ENCODE assay signal across 24 mouse cellular contexts in genomic region chr16:90524393-90524792, GRCm38 (mm10).
DNase-seq lines count a peak whose midpoint lies in the region; ATAC-seq lines count a peak whose summit lies in the region.
"Had no signal": no experiment of that assay in that cellular context is flagged by ENCODE, and none has a peak within 500 bp of the region (broad histone marks: within the 10 kb centered on the region; RNA-seq: fewer than 3 reads in every experiment).

No protein-coding gene starts in this region.

- no peak for DNase-seq in forebrain, embryonic 10.5 days (ENCODE audit: extremely low spot score, low spot score)
- no peak for DNase-seq in midbrain, embryonic 10.5 days (ENCODE audit: low spot score)
- DNase-seq in midbrain, embryonic 14.5 days: no peak
- DNase-seq in R1 (ENCODE audit: low read depth, low spot score): peak; percentile 51
- no peak for DNase-seq in adrenal gland, postnatal 14 days
- no peak for DNase-seq in left cerebral cortex, adult 18-20 months (ENCODE audit: low spot score in 2 of 2)
- DNase-seq: adrenal gland, adult 8-10 months; B cell, adult 2 months; cerebellum, adult 11 months; cerebellum, adult 8-10 months; cerebellum, postnatal 14 days; embryo, embryonic 11 days; gastrocnemius, postnatal 10 days; heart, adult 18-20 months; heart, postnatal 4 days had no signal

- peaks cover 36% of the 10 kb centered on the region for H3K4me1 ChIP-seq in forebrain, embryonic 10.5 days
- peaks cover 19% of the 10 kb centered on the region for H3K4me1 ChIP-seq in forebrain, embryonic 13.5 days
- H3K4me1 ChIP-seq in midbrain, embryonic 10.5 days: peaks cover 39% of the 10 kb centered on the region
- peaks cover 16% of the 10 kb centered on the region for H3K4me1 ChIP-seq in midbrain, embryonic 14.5 days (ENCODE audit: control insufficient read depth, insufficient read depth, low read length)
- H3K4me1 ChIP-seq in limb, embryonic 12.5 days (replicated peaks): peaks cover 47% of the 10 kb centered on the region

- H3K27me3 ChIP-seq in forebrain, embryonic 10.5 days (ENCODE audit: poor library complexity, severe bottlenecking): peaks cover 14% of the 10 kb centered on the region; the same call in 1 of the 2 replicates
- H3K27me3 ChIP-seq in forebrain, embryonic 13.5 days: no peaks in the 10 kb centered on the region
- no peaks in the 10 kb centered on the region for H3K27me3 ChIP-seq in midbrain, embryonic 10.5 days (ENCODE audit: low read depth, poor library complexity, severe bottlenecking)
- H3K27me3 ChIP-seq in midbrain, embryonic 14.5 days (ENCODE audit: control insufficient read depth, insufficient read depth, low read length): no peaks in the 10 kb centered on the region
- H3K27me3 ChIP-seq in limb, embryonic 12.5 days: 0 out of 2 replicates have a peak, but pooled peaks cover 3% of the 10 kb centered on the region
- H3K27me3 ChIP-seq: embryonic facial prominence, embryonic 15.5 days; Patski had no signal

- 98% methylated on average over 18 of the region's 18 CpGs for WGBS in forebrain, embryonic 10.5 days
- WGBS in forebrain, embryonic 13.5 days: 96% methylated on average over 18 of the region's 18 CpGs
- WGBS in midbrain, embryonic 10.5 days: 97% methylated on average over 18 of the region's 18 CpGs
- 98% methylated on average over 18 of the region's 18 CpGs for WGBS in midbrain, embryonic 14.5 days
- 96% methylated on average over 18 of the region's 18 CpGs for WGBS in limb, embryonic 12.5 days

- H3K9ac ChIP-seq in forebrain, embryonic 13.5 days: no peak overlapping the region
- no peak overlapping the region for H3K9ac ChIP-seq in midbrain, embryonic 14.5 days (replicated peaks; ENCODE audit: low read length)
- H3K9ac ChIP-seq in limb, embryonic 12.5 days (replicated peaks): no peak overlapping the region
- H3K9ac ChIP-seq: embryonic facial prominence, embryonic 15.5 days; heart, embryonic 12.5 days; hindbrain, embryonic 14.5 days had no signal

- no peak overlapping the region for H3K4me3 ChIP-seq in forebrain, embryonic 10.5 days
- no peak overlapping the region for H3K4me3 ChIP-seq in forebrain, embryonic 13.5 days
- no peak overlapping the region for H3K4me3 ChIP-seq in midbrain, embryonic 10.5 days
- H3K4me3 ChIP-seq in midbrain, embryonic 14.5 days (replicated peaks; ENCODE audit: low read depth, low read length): no peak overlapping the region
- H3K4me3 ChIP-seq in limb, embryonic 12.5 days (replicated peaks): no peak overlapping the region
- H3K4me3 ChIP-seq: embryonic facial prominence, embryonic 15.5 days; erythroblast, embryonic 14.5 days; heart, embryonic 12.5 days had no signal

- H3K4me2 ChIP-seq in forebrain, embryonic 13.5 days: no peak overlapping the region
- H3K4me2 ChIP-seq in midbrain, embryonic 14.5 days (ENCODE audit: low read length): no peak overlapping the region
- no peak overlapping the region for H3K4me2 ChIP-seq in limb, embryonic 12.5 days
- H3K4me2 ChIP-seq: embryonic facial prominence, embryonic 15.5 days; heart, embryonic 12.5 days; hindbrain, embryonic 14.5 days had no signal

- H3K9me3 ChIP-seq in forebrain, embryonic 10.5 days: no peaks in the 10 kb centered on the region
- H3K9me3 ChIP-seq in forebrain, embryonic 13.5 days (replicated peaks): no peaks in the 10 kb centered on the region
- peaks cover 5% of the 10 kb centered on the region; the same call in 1 of the 2 replicates for H3K9me3 ChIP-seq in midbrain, embryonic 10.5 days (replicated peaks)
- no peaks in the 10 kb centered on the region for H3K9me3 ChIP-seq in midbrain, embryonic 14.5 days (ENCODE audit: control insufficient read depth, low read length)
- no peaks in the 10 kb centered on the region for H3K9me3 ChIP-seq in limb, embryonic 12.5 days
- H3K9me3 ChIP-seq: embryonic facial prominence, embryonic 15.5 days; heart, embryonic 12.5 days had no signal

- H3K27ac ChIP-seq in forebrain, embryonic 10.5 days: 0 out of 2 replicates have a peak overlapping the region, but pooled peaks have one; percentile 13
- H3K27ac ChIP-seq in forebrain, embryonic 13.5 days: no peak overlapping the region
- H3K27ac ChIP-seq in midbrain, embryonic 10.5 days (replicated peaks): peak overlapping the region; percentile 93
- H3K27ac ChIP-seq in midbrain, embryonic 14.5 days (replicated peaks; ENCODE audit: low read depth, low read length): no peak overlapping the region
- H3K27ac ChIP-seq in limb, embryonic 12.5 days: peak overlapping the region; percentile 71; the same call in 1 of the 2 replicates
- H3K27ac ChIP-seq: embryonic facial prominence, embryonic 15.5 days; hindbrain, embryonic 14.5 days had no signal

- H3K36me3 ChIP-seq in forebrain, embryonic 10.5 days (replicated peaks): no peaks in the 10 kb centered on the region
- no peaks in the 10 kb centered on the region for H3K36me3 ChIP-seq in forebrain, embryonic 13.5 days (ENCODE audit: poor library complexity, severe bottlenecking)
- H3K36me3 ChIP-seq in midbrain, embryonic 10.5 days: no peaks in the 10 kb centered on the region
- no peaks in the 10 kb centered on the region for H3K36me3 ChIP-seq in midbrain, embryonic 14.5 days (ENCODE audit: control insufficient read depth, insufficient read depth, low read length)
- no peaks in the 10 kb centered on the region for H3K36me3 ChIP-seq in limb, embryonic 12.5 days
- H3K36me3 ChIP-seq: embryonic facial prominence, embryonic 15.5 days; heart, embryonic 12.5 days had no signal

- no peak for ATAC-seq in forebrain, embryonic 13.5 days
- no peak for ATAC-seq in midbrain, embryonic 14.5 days (ENCODE audit: low FRiP score, low TSS enrichment)
- no peak for ATAC-seq in limb, embryonic 12.5 days (ENCODE audit: insufficient number of reproducible peaks, insufficient read depth, low FRiP score, low TSS enrichment, low read depth)
- ATAC-seq: CD4-positive, CD25-positive, alpha-beta regulatory T cell, adult 4 months; forebrain, embryonic 16.5 days; Patski had no signal

Comparison
In these comparisons a context has a peak if more than half of its experiments do, and no peak if none do; other contexts are left out.
1. H3K27ac ChIP-seq: peak in forebrain, embryonic 10.5 days (single experiment), midbrain, embryonic 10.5 days (single experiment) and limb, embryonic 12.5 days (single experiment); none in forebrain, embryonic 13.5 days (single experiment) and midbrain, embryonic 14.5 days (single experiment).